Mouse (Mus musculus): Measurements from ENCODE around the gene Eloa.

The Eloa gene

GRCm38 (mm10) chr4:135961709-135962108 lies 59.9 kb downstream of the Eloa start:
- no peak for ATAC-seq (ENCODE audit: insufficient number of reproducible peaks, low FRiP score, low TSS enrichment)

- ATAC-seq (ENCODE audit: insufficient number of reproducible peaks, low FRiP score, low TSS enrichment) = no peak
Observed at GRCm38 (mm10) chr4:135960717-135961116, 60.8 kb downstream of the Eloa start.

- ATAC-seq (ENCODE audit: insufficient number of reproducible peaks, low FRiP score, low TSS enrichment) = no peak
Observed at GRCm38 (mm10) chr4:135958354-135958753, 63.2 kb downstream of the Eloa start.

GRCm38 (mm10) chr4:135955886-135956285 lies 65.7 kb downstream of the Eloa start:
- ATAC-seq (ENCODE audit: insufficient number of reproducible peaks, low FRiP score, low TSS enrichment) = no peak

GRCm38 (mm10) chr4:135954241-135954640 lies 67.3 kb downstream of the Eloa start:
- ATAC-seq (ENCODE audit: insufficient number of reproducible peaks, low FRiP score, low TSS enrichment) = no peak
